Mouse (Mus musculus) stomach, postnatal 0 days (tissue): ENCODE results near the gene Ddx31.

Source experiments
- CTCF ChIP-seq: IDR thresholded peaks from 2 replicates; pipeline ENCODE4 v1.5.1; 2016; ENCODE audit warnings: antibody characterized with exemption, low read depth, mild to moderate bottlenecking, moderate library complexity
- EP300 ChIP-seq: optimal IDR thresholded peaks from 2 replicates; pipeline ENCODE3; 2016; ENCODE audit warnings: antibody characterized with exemption

DNA sequence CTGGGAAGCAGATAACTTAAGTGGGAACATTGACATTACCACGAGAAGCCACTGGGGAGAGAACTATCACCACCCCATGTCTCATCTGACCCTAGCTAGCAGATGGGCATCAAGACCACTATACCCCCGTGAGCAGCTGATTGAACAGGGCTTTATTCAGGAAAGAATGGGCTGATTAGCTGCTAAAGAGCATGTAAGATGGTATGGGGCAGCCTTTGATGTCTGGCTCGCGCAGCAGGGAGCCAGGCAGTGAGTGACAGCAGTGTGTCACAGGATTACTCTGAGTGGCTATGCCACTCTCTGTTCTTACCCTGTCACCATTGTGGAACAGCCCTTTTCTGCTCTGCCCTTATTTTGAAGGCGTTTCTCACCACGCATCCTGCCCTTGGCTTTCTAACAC is 53.3 kb downstream of the Ddx31 start:
- no peak for TF ChIP-seq EP300
- no peak for TF ChIP-seq CTCF
